Mouse (Mus musculus) cerebellum, adult 2 months (tissue): ENCODE results near the gene Aip.

Source experiments
- CTCF ChIP-seq: fragments of 200-500 bp; IDR thresholded peaks from 2 replicates; pipeline ENCODE4 v1.5.1; 2011; ENCODE audit warnings: low read depth, mild to moderate bottlenecking, control low read depth, low read length, moderate library complexity, borderline replicate concordance; ENCODE audit not compliant: insufficient read depth
- POLR2A ChIP-seq: fragments of 200-500 bp; IDR thresholded peaks from 2 replicates; pipeline ENCODE4 v1.6.1; 2011; ENCODE audit warnings: low read length, control low read depth, borderline replicate concordance; ENCODE audit not compliant: insufficient read depth

DNA sequence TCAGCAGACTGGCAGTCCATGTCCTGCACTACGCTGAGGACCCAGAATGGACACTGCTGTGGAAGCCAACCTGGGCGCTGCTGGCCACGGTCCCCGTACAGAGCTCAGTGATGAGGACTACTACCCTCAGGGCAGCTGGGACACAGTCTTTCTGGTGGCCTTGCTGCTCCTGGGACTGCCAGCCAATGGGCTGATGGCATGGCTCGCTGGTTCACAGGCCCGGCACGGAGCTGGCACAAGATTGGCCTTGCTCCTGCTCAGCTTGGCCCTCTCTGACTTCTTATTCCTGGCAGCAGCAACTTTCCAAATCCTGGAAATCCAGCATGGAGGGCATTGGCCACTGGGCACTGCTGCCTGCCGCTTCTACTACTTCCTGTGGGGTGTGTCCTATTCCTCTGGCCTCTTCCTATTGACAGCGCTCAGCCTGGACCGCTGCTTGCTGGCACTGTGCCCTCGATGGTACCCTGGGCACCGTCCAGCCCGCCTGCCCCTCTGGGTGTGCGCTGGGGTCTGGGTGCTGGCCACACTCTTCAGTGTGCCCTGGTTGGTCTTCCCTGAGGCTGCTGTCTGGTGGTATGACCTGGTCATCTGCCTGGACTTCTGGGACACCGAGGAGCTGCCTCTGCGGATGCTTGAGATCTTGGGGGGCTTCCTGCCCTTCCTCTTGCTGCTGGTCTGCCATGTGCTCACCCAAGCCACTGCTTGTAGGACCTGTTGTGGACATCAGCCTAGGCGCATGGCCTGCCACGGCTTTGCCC, 16.9 kb upstream of the Aip start:
- no peak for TF ChIP-seq CTCF
- TF ChIP-seq POLR2A: no peak
